Mouse (Mus musculus): ENCODE results near the gene Usp5. TPM values are rescaled to one million over a fixed set of nuclear protein-coding genes. Genes with fewer than 3 reads are reported as not detected.

Usp5 gene
- total and polyA plus RNA-seq, 2 experiments: 49.3 to 55.9 TPM

- peak; percentile 63 for DNase-seq (ENCODE audit: extremely low read depth, low read depth, low spot score)
- peak overlapping the region; percentile 84 for H3K9ac ChIP-seq (ENCODE audit: low read depth, low read length)
- peaks cover 8% of the 10 kb centered on the region for H3K36me3 ChIP-seq (ENCODE audit: control insufficient read depth, insufficient read depth, low read length)
- H3K4me3 ChIP-seq (ENCODE audit: insufficient read depth, low read depth, low read length): peak overlapping the region; percentile 87
- TF ChIP-seq POLR2A (IDR thresholded peaks at IDR 0.05; ENCODE audit: extremely low read depth, insufficient read depth, low read length): 0 out of 2 replicates have a peak, but pooled peaks have one; percentile 44
- TF ChIP-seq CTCF (IDR thresholded peaks at IDR 0.05; ENCODE audit: low read depth, low read length): peak; percentile 87
- H3K27me3 ChIP-seq (ENCODE audit: control insufficient read depth, insufficient read depth, low read length): no peaks in the 10 kb centered on the region
- peaks cover 23% of the 10 kb centered on the region for H3K4me1 ChIP-seq (ENCODE audit: control insufficient read depth, insufficient read depth, low read length)
- whole genome bisulfite sequencing: under 1% methylated on average over 35 of the region's 35 CpGs
- no peaks in the 10 kb centered on the region for H3K79me2 ChIP-seq (ENCODE audit: control insufficient read depth, insufficient read depth, low read length)
- H3K27ac ChIP-seq (replicated peaks; ENCODE audit: insufficient read depth, low read depth, low read length): peak overlapping the region; percentile 83
Observed at GRCm38 (mm10) chr6:124809052-124809774, 20.1 kb downstream of the Usp5 start.

- Histone ChIP-seq H3K36me3 (ENCODE audit: control insufficient read depth, insufficient read depth, low read length) (peaks cover 8% of the 10 kb centered on the region), H3K79me2 (ENCODE audit: control insufficient read depth, insufficient read depth, low read length) (no peaks in the 10 kb centered on the region), H3K9ac (ENCODE audit: low read depth, low read length) (peak within 1 kb of the TSS; percentile 84), H3K27me3 (ENCODE audit: control insufficient read depth, insufficient read depth, low read length) (no peaks in the 10 kb centered on the region), H3K4me1 (ENCODE audit: control insufficient read depth, insufficient read depth, low read length) (peaks cover 22% of the 10 kb centered on the region), H3K4me3 (ENCODE audit: insufficient read depth, low read depth, low read length) (peak within 1 kb of the TSS; percentile 87), H3K27ac (replicated peaks; ENCODE audit: insufficient read depth, low read depth, low read length) (peak within 1 kb of the TSS; percentile 83)
- 2% methylated on average over 29 of the region's 29 CpGs for WGBS
- peak; percentile 72 for DNase-seq (ENCODE audit: extremely low read depth, low read depth, low spot score)
- no peak for TF ChIP-seq POLR2A (IDR thresholded peaks at IDR 0.05; ENCODE audit: extremely low read depth, insufficient read depth, low read length)
- no peak for TF ChIP-seq CTCF (IDR thresholded peaks at IDR 0.05; ENCODE audit: low read depth, low read length)
Observed at GRCm38 (mm10) chr6:124808358-124809012, 20.8 kb downstream of the Usp5 start, which contains the start of gene Spsb2. Gene Spsb2, plus strand, starts transcription at chr6:124808661.

GRCm38 (mm10) chr6:124807986-124808357 is 21.3 kb downstream of the Usp5 start:
- H3K27ac ChIP-seq (replicated peaks; ENCODE audit: insufficient read depth, low read depth, low read length): peak overlapping the region; percentile 83

GRCm38 (mm10) chr6:124807366-124807765 is 21.9 kb downstream of the Usp5 start:
- Histone ChIP-seq H3K27ac (replicated peaks; ENCODE audit: insufficient read depth, low read depth, low read length) (peak overlapping the region; percentile 83; the same call in 1 of the 2 replicates), H3K27me3 (ENCODE audit: control insufficient read depth, insufficient read depth, low read length) (no peaks in the 10 kb centered on the region), H3K9ac (ENCODE audit: low read depth, low read length) (no peak overlapping the region), H3K36me3 (ENCODE audit: control insufficient read depth, insufficient read depth, low read length) (peaks cover 8% of the 10 kb centered on the region), H3K4me3 (ENCODE audit: insufficient read depth, low read depth, low read length) (no peak overlapping the region), H3K4me1 (ENCODE audit: control insufficient read depth, insufficient read depth, low read length) (peaks cover 24% of the 10 kb centered on the region), H3K79me2 (ENCODE audit: control insufficient read depth, insufficient read depth, low read length) (no peaks in the 10 kb centered on the region)
- TF ChIP-seq CTCF (IDR thresholded peaks at IDR 0.05; ENCODE audit: low read depth, low read length): no peak
- TF ChIP-seq POLR2A (IDR thresholded peaks at IDR 0.05; ENCODE audit: extremely low read depth, insufficient read depth, low read length): no peak
- no peak for DNase-seq (ENCODE audit: extremely low read depth, low read depth, low spot score)
- WGBS: 80% methylated on average over 4 of the region's 4 CpGs

More at GRCm38 (mm10) chr6:124807986-124808357, 21.3 kb downstream of the Usp5 start:
- H3K4me1 ChIP-seq (ENCODE audit: control insufficient read depth, insufficient read depth, low read length): peaks cover 22% of the 10 kb centered on the region
- DNase-seq (ENCODE audit: extremely low read depth, low read depth, low spot score): peak; percentile 70
- no peaks in the 10 kb centered on the region for H3K27me3 ChIP-seq (ENCODE audit: control insufficient read depth, insufficient read depth, low read length)
- no peaks in the 10 kb centered on the region for H3K79me2 ChIP-seq (ENCODE audit: control insufficient read depth, insufficient read depth, low read length)
- peaks cover 8% of the 10 kb centered on the region for H3K36me3 ChIP-seq (ENCODE audit: control insufficient read depth, insufficient read depth, low read length)
- TF ChIP-seq POLR2A (IDR thresholded peaks at IDR 0.05; ENCODE audit: extremely low read depth, insufficient read depth, low read length) (no peak), CTCF (IDR thresholded peaks at IDR 0.05; ENCODE audit: low read depth, low read length) (no peak)
- peak overlapping the region; percentile 47; the same call in 1 of the 2 replicates for H3K9ac ChIP-seq (ENCODE audit: low read depth, low read length)
- WGBS: 31% methylated on average over 6 of the region's 6 CpGs
- no peak overlapping the region for H3K4me3 ChIP-seq (ENCODE audit: insufficient read depth, low read depth, low read length)

GRCm38 (mm10) chr6:124806446-124807140 is 22.7 kb downstream of the Usp5 start:
- DNase-seq (ENCODE audit: extremely low read depth, low read depth, low spot score): no peak
- H3K4me1 ChIP-seq (ENCODE audit: control insufficient read depth, insufficient read depth, low read length): peaks cover 18% of the 10 kb centered on the region
- TF ChIP-seq CTCF (IDR thresholded peaks at IDR 0.05; ENCODE audit: low read depth, low read length) (no peak), POLR2A (IDR thresholded peaks at IDR 0.05; ENCODE audit: extremely low read depth, insufficient read depth, low read length) (no peak)
- no peaks in the 10 kb centered on the region for H3K79me2 ChIP-seq (ENCODE audit: control insufficient read depth, insufficient read depth, low read length)
- no peaks in the 10 kb centered on the region for H3K27me3 ChIP-seq (ENCODE audit: control insufficient read depth, insufficient read depth, low read length)
- H3K36me3 ChIP-seq (ENCODE audit: control insufficient read depth, insufficient read depth, low read length): peaks cover 3% of the 10 kb centered on the region
- H3K27ac ChIP-seq (replicated peaks; ENCODE audit: insufficient read depth, low read depth, low read length): peak overlapping the region; percentile 88
- no peak overlapping the region for H3K4me3 ChIP-seq (ENCODE audit: insufficient read depth, low read depth, low read length)
- WGBS: 79% methylated on average over 7 of the region's 7 CpGs
- H3K9ac ChIP-seq (ENCODE audit: low read depth, low read length): no peak overlapping the region
